Mouse (Mus musculus): ENCODE measurements around the gene Krtap29-1. TPM values are rescaled to one million over a fixed set of nuclear protein-coding genes. Genes with fewer than 3 reads are reported as not detected.

Gene Krtap29-1
- polyA plus RNA-seq, 1 experiment from 2014 or later: not detected

DNA sequence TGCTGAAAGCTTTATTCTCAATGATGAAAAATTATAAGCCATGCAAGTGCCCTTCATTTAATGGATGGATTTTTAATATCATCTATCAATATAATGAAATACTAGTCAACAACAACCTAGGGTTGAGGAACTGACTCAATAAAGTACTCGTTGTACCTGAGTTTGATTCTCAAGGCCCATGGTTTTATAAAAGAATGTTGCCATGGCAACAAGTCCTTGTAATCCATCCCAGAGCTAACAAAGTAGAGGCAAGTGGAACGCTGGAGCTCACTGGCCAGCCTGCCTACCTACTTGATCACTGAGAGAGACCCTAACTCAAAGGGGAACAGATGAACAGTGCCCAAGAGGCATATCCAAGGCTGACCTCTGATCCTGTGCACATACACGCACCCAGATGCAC lies 11.7 kb upstream of the Krtap29-1 start:
- H3K4me3 ChIP-seq: no peak overlapping the region
- WGBS (ENCODE audit: insufficient replicate concordance): 63% methylated on average over 3 of the region's 3 CpGs
- H3K36me3 ChIP-seq: no peaks in the 10 kb centered on the region
- no peaks in the 10 kb centered on the region for H3K4me1 ChIP-seq
- no peak overlapping the region for H3K27ac ChIP-seq
- no peak overlapping the region for H3K9ac ChIP-seq
- ATAC-seq: no peak
- H3K27me3 ChIP-seq (replicated peaks): peaks cover 23% of the 10 kb centered on the region
- no peak overlapping the region for H3K4me2 ChIP-seq
- no peaks in the 10 kb centered on the region for H3K9me3 ChIP-seq (replicated peaks)

DNA sequence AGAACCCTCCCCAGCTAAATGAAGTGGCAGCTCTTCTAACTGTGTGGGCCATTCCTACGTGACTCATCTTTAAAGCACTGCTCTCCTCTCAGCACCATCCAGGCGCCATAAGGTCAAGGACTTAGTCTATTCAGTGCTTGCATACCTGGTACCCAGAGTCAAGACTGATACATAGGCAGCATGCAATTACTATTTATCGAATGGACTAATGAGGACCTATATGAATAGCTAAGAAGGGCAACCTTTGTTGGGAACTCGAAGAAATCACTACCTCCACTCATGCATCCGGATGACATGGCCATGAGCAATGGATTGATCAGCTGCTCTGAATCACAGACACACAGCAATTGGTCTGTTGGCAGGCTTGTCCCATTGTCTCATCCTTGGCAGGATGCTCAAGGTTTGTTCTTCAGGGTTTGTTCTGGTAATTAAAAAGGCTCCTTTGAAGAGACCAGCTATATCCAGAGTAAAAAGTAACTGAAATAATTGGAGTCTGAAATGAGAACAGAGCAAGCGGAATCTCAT lies 11.1 kb upstream of the Krtap29-1 start:
- Histone ChIP-seq H3K27me3 (replicated peaks) (peaks cover 23% of the 10 kb centered on the region), H3K9me3 (replicated peaks) (no peaks in the 10 kb centered on the region), H3K36me3 (no peaks in the 10 kb centered on the region), H3K27ac (no peak overlapping the region), H3K4me1 (no peaks in the 10 kb centered on the region), H3K4me2 (no peak overlapping the region), H3K4me3 (no peak overlapping the region), H3K9ac (no peak overlapping the region)
- no peak for ATAC-seq
- 62% methylated on average over 6 of the region's 6 CpGs for WGBS (ENCODE audit: insufficient replicate concordance)

DNA sequence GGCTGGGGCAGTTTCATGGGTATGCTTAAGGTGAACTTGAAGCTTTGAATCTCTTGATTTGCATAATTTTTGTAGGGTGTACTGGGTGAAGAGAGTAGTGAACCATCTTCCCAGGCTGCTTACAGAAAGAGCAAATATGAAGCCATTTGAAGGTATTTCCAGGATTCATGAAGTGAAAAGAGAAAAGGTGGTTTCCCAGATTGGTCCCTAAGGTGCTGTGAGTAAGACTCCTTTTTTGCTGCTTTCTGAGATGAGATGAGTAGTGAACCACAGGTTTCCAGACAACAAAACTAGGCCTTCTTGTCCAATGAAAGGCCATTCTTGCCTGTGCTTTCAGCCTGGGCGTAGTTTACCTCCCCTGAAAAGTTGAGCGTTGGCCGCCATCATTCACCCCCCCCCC lies 9.7 kb upstream of the Krtap29-1 start:
- Histone ChIP-seq H3K4me3 (no peak overlapping the region), H3K9me3 (replicated peaks) (no peaks in the 10 kb centered on the region), H3K36me3 (no peaks in the 10 kb centered on the region), H3K4me2 (no peak overlapping the region), H3K27ac (no peak overlapping the region), H3K4me1 (no peaks in the 10 kb centered on the region), H3K27me3 (replicated peaks) (peaks cover 10% of the 10 kb centered on the region), H3K9ac (no peak overlapping the region)
- no peak for ATAC-seq
- 75% methylated on average over 3 of the region's 3 CpGs for WGBS (ENCODE audit: insufficient replicate concordance)

DNA sequence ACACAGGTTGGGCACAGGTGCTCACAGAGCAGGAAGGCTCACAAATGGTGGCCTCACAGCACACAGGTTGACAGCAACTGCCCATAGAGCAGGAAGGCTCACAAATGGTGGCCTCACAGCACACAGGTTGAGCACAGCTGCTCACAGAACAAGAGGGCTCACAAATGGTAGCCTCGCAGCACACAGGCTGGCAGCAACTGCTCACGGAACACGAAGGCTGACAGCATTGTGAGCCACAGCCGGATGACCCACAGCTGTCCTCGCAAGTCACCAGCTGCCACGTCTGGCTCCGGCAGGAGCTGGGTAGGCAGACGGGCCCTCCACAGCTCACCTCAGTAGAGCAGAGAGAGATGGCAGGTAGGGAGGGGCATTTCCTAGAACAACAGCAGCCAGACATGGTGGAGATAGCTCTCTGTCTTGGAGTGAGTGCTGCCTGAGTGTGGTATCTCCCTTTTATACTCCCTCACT lies 7.4 kb upstream of the Krtap29-1 start, which contains the start of gene Krtap16-1:
TSS of gene Krtap16-1 (minus strand) at position 418 of the 468 bp plus-strand sequence.
- Histone ChIP-seq H3K4me3 (no peak within 1 kb of the TSS), H3K4me2 (no peak within 1 kb of the TSS), H3K9me3 (replicated peaks) (no peaks in the 10 kb centered on the region), H3K4me1 (no peaks in the 10 kb centered on the region), H3K27me3 (replicated peaks) (no peaks in the 10 kb centered on the region), H3K36me3 (no peaks in the 10 kb centered on the region), H3K9ac (no peak within 1 kb of the TSS), H3K27ac (no peak within 1 kb of the TSS)
- no peak for ATAC-seq
- WGBS (ENCODE audit: insufficient replicate concordance): 76% methylated on average over 8 of the region's 8 CpGs

DNA sequence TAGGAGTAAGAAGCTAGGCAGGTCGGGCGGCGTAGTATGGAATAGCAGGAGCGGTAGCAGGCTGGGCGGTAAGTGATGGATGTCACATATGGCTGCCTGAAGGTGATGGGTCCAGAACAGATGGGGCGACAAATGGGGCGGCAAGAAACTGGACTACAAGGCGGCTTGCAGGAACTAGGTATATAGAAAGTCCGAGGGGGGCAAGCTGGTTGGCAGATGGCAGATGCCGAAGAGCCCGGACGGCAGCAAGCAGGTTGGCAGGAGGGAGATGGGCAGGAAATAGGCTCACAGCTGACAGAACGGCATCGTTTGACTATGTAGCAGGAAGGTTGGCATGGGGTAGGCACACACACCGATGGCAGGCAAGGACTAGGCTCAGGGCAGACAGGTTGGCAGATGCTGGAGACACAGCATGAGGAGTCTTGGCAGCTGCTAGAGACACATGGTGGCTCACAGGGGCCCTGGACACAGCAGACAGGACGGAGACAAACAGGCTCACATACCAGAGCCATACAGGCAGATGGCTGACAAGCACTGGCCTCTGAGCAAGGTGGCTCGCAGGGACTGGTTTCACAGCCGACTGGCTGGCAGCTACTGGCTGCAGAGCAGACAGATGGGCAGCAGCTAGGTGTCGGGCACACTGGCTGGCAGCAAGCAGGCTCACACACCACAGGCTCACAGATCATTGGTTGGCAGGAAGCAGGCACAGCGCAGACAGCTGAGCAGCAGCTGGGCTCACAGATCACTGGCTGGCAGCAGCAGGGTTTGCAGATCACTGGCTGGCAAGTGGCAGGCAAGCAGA lies 6.6 kb upstream of the Krtap29-1 start:
- Histone ChIP-seq H3K9me3 (replicated peaks) (no peaks in the 10 kb centered on the region), H3K9ac (no peak overlapping the region), H3K4me2 (no peak overlapping the region), H3K27me3 (replicated peaks) (no peaks in the 10 kb centered on the region), H3K4me3 (no peak overlapping the region), H3K36me3 (no peaks in the 10 kb centered on the region), H3K4me1 (no peaks in the 10 kb centered on the region), H3K27ac (no peak overlapping the region)
- WGBS (ENCODE audit: insufficient replicate concordance): 70% methylated on average over 20 of the region's 20 CpGs
- no peak for ATAC-seq

DNA sequence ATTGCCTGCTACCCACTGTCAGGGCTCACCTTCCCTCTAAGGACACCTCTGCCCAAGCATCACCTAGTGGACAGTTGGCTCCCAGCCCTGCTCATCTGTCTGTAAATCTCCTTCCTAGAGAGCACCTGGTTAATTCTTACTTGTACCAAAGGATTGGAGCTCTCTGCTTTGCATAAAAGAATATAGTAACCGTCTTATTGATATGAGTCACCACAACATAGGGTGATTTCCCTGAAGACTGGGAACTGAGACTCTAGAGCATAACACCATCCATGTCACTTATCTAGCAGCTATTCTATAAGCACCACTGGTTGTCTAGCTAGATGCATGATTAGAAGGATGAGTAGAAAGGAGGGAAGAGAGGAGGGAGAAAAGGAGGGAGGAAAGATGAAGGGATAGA lies 4.6 kb upstream of the Krtap29-1 start:
- H3K27me3 ChIP-seq (replicated peaks): no peaks in the 10 kb centered on the region
- no peaks in the 10 kb centered on the region for H3K4me1 ChIP-seq
- no peak overlapping the region for H3K4me3 ChIP-seq
- H3K9ac ChIP-seq: no peak overlapping the region
- ATAC-seq: no peak
- no peaks in the 10 kb centered on the region for H3K9me3 ChIP-seq (replicated peaks)
- no peak overlapping the region for H3K27ac ChIP-seq
- H3K4me2 ChIP-seq: no peak overlapping the region
- H3K36me3 ChIP-seq: no peaks in the 10 kb centered on the region
- 69% methylated on average over 1 of the region's 1 CpGs for WGBS (ENCODE audit: insufficient replicate concordance)

DNA sequence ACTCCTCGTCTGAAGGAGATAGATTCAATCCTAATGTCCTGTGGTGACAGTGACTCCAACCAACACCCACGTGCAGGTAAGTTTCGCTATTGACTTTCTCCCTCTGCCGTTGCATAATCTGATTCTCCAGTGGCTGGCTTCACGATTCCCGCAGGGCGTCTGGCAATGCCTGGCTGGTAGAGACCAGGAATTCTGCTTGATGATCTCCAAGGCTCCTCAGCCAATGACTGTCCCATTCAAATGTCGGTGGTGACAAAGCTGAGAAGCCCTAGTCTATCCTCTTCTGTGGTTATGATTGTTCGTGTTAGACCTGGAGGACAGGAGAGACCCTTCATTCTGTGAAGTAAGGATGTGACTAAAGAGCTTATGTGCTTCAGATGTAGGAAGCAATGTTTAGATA lies 3.9 kb upstream of the Krtap29-1 start:
- no peaks in the 10 kb centered on the region for H3K9me3 ChIP-seq (replicated peaks)
- no peaks in the 10 kb centered on the region for H3K36me3 ChIP-seq
- no peaks in the 10 kb centered on the region for H3K27me3 ChIP-seq (replicated peaks)
- no peak overlapping the region for H3K4me3 ChIP-seq
- ATAC-seq: no peak
- H3K27ac ChIP-seq: no peak overlapping the region
- H3K4me1 ChIP-seq: no peaks in the 10 kb centered on the region
- WGBS (ENCODE audit: insufficient replicate concordance): 63% methylated on average over 9 of the region's 9 CpGs
- no peak overlapping the region for H3K9ac ChIP-seq
- no peak overlapping the region for H3K4me2 ChIP-seq

DNA sequence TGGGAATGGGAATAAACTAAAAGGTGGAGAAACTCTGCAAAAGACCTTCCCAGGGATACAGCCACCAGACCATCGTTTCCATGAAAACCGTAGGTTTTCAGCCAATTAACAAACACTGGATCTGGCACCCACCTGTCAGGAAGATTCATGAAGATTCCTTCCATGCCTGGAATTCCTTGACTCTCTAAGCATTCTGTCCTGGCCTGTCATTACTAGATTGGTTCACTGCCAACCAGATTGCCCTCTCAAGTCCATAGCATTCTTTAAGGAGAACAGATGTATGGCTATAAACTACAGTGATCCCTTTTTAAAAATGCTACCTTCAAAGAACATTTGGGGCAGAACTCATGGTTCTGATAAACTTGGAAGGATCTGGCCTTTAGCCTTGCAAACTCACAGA lies 12.9 kb downstream of the Krtap29-1 start:
- Histone ChIP-seq H3K4me2 (no peak overlapping the region), H3K27me3 (replicated peaks) (no peaks in the 10 kb centered on the region), H3K4me1 (no peaks in the 10 kb centered on the region), H3K4me3 (no peak overlapping the region), H3K36me3 (no peaks in the 10 kb centered on the region), H3K9me3 (replicated peaks) (no peaks in the 10 kb centered on the region), H3K9ac (no peak overlapping the region), H3K27ac (no peak overlapping the region)
- 37% methylated on average over 2 of the region's 2 CpGs for WGBS (ENCODE audit: insufficient replicate concordance)
- ATAC-seq: no peak

DNA sequence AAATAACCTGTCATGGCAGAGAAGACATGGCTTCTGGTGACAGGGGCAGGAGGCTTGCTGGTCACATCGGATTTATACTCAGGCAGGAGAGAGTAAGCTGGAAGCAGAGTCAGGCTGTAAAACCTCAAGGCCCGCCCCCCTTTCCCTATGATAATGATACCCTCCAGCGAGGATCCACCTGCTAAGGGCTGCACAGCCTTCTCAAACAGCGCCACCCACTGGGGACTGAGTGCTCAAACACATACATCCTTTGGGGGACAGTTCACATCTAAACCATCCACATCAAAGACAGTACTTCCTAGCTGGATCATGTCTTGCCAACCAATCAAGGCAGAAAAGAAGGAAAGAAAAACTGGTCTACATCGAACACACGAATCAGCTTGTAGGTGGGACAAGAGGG lies 14.6 kb downstream of the Krtap29-1 start:
- WGBS (ENCODE audit: insufficient replicate concordance): 55% methylated on average over 6 of the region's 6 CpGs
- no peak overlapping the region for H3K27ac ChIP-seq
- H3K27me3 ChIP-seq (replicated peaks): no peaks in the 10 kb centered on the region
- no peak overlapping the region for H3K9ac ChIP-seq
- no peak for ATAC-seq
- no peak overlapping the region for H3K4me3 ChIP-seq
- no peaks in the 10 kb centered on the region for H3K9me3 ChIP-seq (replicated peaks)
- no peaks in the 10 kb centered on the region for H3K4me1 ChIP-seq
- no peak overlapping the region for H3K4me2 ChIP-seq
- H3K36me3 ChIP-seq: no peaks in the 10 kb centered on the region

DNA sequence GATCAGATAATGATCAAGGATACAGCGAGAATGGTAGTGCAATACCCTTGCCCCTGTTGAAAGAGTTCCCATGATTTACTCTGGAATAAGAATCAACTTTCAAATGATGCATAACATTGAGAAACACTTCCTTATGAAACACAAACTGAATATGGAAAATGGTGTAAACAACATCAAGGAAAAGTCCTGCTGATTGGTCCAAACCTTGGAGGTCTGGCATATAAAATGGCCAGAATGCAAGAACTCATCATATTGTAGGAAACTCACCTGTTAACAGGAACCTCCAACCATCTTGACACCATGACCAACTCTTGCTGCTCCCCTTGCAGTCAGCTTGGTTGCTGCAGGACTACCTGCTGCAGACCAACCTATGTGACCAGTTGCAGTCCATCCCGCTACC lies 30.7 kb downstream of the Krtap29-1 start, which contains the start of gene Krtap9-5:
TSS of gene Krtap9-5 (plus strand) at position 301 of the 400 bp plus-strand sequence.
- Histone ChIP-seq H3K27ac (no peak within 1 kb of the TSS), H3K27me3 (replicated peaks) (no peaks in the 10 kb centered on the region), H3K36me3 (no peaks in the 10 kb centered on the region), H3K9ac (no peak within 1 kb of the TSS), H3K4me3 (no peak within 1 kb of the TSS), H3K9me3 (replicated peaks) (no peaks in the 10 kb centered on the region), H3K4me1 (no peaks in the 10 kb centered on the region), H3K4me2 (no peak within 1 kb of the TSS)
- 62% methylated on average over 2 of the region's 2 CpGs for WGBS (ENCODE audit: insufficient replicate concordance)
- ATAC-seq: no peak

DNA sequence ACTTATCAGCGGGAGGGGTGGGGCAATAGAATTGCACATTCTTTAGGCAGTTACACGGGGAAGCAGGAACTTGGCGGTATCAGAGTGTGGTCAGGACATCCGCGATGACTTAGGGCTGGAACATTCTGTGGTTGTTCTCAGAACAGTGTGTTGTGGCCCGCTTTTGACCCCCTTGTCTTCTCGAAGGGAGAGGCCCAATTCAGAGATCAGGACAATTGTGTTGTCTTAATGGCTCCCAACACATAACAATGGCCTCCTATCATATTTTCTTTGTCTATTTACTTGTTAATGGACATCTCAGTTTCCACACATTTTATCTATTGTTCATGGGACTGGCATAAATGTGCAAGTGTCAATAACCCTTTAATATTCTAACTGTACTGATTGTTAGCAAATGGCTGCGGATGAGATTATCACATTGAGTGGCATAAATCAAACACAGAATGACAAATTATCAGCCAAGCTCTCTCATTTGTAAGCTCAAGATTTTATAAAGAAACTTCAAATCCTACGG lies 41.0 kb downstream of the Krtap29-1 start:
- Histone ChIP-seq H3K4me1 (no peaks in the 10 kb centered on the region), H3K36me3 (no peaks in the 10 kb centered on the region), H3K27ac (no peak overlapping the region), H3K27me3 (replicated peaks) (no peaks in the 10 kb centered on the region), H3K9ac (no peak overlapping the region), H3K4me3 (no peak overlapping the region), H3K4me2 (no peak overlapping the region), H3K9me3 (replicated peaks) (no peaks in the 10 kb centered on the region)
- 56% methylated on average over 9 of the region's 9 CpGs for WGBS (ENCODE audit: insufficient replicate concordance)
- ATAC-seq: no peak

DNA sequence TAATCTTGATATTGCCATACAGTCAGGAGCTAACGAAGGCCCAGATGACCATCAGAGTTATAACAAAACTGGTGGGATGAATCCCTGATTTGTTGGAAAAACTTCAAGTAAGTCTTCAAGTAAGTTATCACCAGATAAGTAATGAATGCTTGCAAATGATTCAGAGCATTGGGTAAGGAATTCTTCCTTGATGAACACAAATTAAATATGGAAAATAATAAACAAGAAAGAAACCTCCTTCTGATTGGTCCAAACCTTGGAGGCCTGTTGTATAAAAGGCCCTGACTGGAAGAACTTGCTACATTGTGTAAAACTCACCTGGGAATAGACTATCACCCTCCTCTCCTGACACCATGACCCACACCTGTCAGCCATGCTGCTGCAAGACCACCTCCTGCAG lies 42.9 kb downstream of the Krtap29-1 start, which contains the start of gene Krtap31-2:
TSS of gene Krtap31-2 (plus strand) at position 301 of the 400 bp plus-strand sequence.
- H3K9me3 ChIP-seq (replicated peaks): no peaks in the 10 kb centered on the region
- WGBS (ENCODE audit: insufficient replicate concordance): 62% methylated on average over 1 of the region's 1 CpGs

More for the DNA sequence above, 42.9 kb downstream of the Krtap29-1 start, which contains the start of gene Krtap31-2:
- no peaks in the 10 kb centered on the region for H3K27me3 ChIP-seq (replicated peaks)
- no peaks in the 10 kb centered on the region for H3K36me3 ChIP-seq
- no peak within 1 kb of the TSS for H3K9ac ChIP-seq
- no peak for ATAC-seq
- H3K4me3 ChIP-seq: no peak within 1 kb of the TSS
- no peak within 1 kb of the TSS for H3K27ac ChIP-seq
- no peak within 1 kb of the TSS for H3K4me2 ChIP-seq
- H3K4me1 ChIP-seq: no peaks in the 10 kb centered on the region

Measured in liver, embryonic 12.5 days (tissue).